Mouse (Mus musculus) testis, postnatal 10 days (tissue): ENCODE data around the gene Caln1.
A peak's percentile ranks its signal among the peaks of the same experiment; 100 is the strongest.
"Not testable (repeated sequence)": the region's sequence is repeated elsewhere in the genome, so short reads cannot be mapped to it uniquely, and the experiment has no call there.

ENCODE experiments used
- DNase-seq: peaks from one replicate; pipeline ENCODE4 v3.0.0; 2021; ENCODE audit warnings: low spot score

Caln1 gene

DNA sequence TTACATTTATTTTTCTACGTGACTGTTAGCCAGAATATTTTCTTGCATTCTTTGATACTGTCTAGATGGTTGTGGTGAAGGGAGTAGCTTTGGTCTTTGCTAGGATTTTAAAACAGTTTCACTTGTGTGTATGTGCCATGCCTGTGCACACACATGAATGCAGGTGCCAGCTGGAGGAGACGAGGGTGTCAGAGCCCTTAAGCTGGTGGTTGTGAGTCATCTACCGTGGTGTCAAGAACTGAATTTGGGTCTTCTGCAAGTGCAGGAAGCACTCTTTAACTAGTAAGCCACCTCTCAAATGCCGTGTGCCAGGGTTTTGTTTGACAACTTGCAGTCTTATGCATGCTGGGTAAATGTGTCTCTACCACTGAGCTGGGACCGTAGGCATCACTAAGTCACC is 178.2 kb downstream of the Caln1 start:
- DNase-seq = no peak

DNA sequence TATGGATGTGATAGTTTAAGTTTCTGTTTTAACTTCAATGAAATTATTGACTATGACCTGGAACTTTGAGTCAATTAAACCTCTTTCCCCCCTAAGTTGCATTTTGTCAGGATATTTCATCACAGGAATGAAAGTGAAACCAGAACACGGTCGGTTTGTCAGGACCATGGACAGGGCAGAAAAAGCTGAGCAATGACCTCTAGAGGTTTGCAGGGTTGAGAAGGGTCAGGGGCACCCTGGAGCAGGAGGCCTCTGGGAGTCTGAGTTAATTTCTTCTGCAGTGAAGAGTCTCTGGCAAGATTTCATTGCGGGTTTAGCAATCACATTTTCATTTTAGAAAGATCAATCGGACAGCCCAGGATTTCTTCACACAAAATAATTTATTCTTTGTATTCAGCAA is 184.7 kb downstream of the Caln1 start:
- DNase-seq = peak; percentile 42

DNA sequence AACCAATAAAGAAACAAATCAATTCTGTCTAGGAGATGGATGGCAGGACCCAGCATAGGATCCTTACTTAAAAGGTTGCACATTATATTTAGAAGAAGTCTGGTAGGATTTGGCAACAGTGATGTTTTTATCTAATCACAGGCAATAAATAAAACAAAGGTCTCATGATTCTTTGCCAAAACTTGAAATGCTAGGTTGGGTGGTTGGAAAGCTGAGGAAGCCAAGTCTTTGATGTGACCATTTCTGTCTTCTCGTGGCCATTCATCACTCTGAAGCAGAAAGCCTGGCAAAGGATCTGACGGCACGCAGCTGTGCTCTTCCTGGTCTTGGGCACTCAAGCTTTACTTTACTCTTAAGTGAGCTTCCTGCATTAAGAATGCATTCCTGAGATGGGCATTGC is 193.9 kb downstream of the Caln1 start:
- no peak for DNase-seq

DNA sequence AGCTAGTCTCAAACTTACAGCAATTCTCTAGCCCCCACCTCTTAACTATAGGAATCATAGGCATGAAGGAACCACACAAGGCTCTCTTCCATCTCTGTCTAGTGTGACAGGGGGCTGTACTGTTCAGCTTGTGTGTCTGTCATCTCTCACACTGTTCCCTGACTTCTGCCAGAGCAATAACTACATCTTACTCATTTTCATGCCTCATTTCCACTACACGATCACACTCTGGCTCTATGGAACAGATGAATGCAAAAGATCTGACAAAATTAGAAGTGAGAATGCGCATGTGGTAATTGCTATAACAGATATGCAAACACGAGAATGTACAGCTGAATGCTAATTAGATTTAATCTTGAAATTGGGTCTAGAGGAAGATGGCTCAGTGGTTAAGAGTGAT is 196.7 kb downstream of the Caln1 start:
- DNase-seq = no peak

DNA sequence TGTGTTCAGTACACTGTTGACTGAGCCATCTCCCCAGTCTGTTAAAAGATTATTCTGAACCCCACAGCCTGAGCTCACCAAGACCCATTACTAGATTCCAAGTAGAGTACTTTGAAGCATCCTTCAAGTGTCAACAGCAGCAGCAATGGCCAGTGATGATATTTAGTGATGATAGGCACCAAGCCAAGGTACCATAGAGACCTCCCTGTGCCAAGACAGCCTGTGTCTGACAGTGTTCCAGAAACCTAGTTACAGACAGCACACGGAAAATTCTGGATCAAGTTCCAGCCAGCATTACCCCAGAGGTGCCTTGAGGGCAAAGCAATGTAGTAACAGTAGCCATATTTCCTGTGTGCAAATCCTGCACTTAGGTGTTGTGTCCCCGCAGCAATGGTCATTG is 208.3 kb downstream of the Caln1 start:
- no peak for DNase-seq

DNA sequence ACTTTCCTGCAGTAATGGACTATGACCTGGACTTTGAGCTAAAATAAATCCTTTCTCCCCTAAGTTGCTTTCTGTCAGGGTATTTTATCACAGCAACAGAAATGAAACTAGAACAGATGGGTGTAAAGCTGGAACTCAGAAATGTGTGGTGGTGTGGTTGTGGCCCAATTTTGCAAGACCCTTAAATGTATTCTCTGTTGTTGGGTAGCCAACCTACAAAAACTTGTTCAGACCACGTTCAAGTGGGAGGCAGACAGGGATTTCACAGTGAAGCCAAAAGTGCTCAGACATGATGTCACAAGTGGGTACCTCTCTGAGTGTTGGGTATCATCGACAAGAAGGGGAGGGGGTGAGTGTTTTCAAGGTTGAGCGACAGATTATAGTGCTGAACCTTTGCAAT is 214.8 kb downstream of the Caln1 start:
- no peak for DNase-seq

DNA sequence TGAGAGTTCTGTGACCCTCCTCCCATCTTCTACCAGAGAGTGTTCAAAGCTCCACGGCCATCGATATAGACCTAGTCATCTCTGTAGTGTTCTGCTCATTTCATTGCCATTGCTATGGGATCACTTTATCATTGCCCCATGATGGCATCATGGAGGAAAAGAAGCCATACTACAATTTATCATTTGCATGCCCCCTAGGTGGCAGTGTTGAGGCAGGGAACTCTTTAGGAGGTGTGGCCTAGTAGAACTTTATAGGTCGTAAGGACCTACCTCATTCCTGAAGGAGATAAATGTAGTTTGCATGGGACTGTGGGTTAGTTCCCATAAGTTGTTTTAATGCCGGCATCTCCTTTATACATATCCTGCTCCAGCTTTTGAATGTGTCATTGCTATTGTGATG is 217.0 kb downstream of the Caln1 start:
- no peak for DNase-seq

DNA sequence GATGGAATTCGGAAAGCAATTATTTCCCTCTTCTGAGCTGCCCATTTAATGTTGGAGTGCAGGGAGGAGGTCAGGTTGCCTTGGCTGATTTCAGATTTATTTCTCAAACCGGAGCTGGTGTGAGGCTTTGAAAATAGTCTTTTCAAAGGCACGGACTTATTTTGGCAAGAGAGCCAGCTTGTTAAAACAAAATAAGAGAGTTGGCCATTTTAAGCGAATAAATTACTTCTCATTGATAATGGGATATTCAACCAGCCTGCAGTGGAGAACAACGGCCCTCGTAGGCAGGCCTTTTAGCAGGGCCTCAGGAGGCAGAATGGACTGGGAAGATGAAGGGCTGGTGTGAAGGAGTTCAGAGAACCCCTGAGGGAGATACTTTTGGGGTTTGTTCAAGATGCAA is 227.3 kb downstream of the Caln1 start:
- no peak for DNase-seq

DNA sequence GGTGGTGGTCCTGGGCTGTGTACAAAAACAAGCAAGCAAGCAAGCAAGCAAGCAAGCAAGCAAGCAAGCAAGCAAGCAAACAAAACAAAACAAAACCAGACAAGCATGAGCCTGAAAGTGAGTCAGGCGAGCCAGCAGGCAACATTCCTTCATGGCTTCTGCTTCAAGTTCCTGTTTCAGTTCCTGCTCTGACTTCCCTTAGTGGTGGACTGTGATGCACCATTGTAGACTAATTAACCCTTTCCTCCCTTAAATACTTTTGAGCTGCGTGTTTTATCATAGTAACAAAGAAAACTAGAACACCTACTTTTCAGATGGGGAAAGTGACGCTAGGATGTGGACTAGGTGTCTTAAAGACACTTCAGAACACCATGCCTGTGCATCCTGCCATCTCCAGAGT is 244.4 kb downstream of the Caln1 start:
- no peak for DNase-seq

DNA sequence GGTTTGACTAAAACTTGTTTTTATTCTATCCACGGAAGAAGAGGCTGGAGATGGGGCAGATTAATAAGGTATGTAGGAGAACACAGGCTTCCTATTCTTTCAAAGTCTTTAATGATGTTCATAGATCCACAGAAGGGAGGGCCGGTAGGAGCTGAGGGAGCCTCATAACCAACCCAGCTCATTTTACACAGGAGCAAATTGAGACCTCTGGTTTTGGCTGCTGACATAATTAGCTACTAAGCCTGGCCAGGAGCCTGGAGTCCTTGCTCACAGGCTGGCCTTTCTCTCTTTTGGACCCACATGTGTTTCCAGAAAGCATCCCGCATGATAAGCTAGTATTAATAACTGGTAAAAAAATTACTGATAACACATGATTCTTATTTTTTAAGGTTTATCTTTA is 245.0 kb downstream of the Caln1 start:
- DNase-seq = no peak

DNA sequence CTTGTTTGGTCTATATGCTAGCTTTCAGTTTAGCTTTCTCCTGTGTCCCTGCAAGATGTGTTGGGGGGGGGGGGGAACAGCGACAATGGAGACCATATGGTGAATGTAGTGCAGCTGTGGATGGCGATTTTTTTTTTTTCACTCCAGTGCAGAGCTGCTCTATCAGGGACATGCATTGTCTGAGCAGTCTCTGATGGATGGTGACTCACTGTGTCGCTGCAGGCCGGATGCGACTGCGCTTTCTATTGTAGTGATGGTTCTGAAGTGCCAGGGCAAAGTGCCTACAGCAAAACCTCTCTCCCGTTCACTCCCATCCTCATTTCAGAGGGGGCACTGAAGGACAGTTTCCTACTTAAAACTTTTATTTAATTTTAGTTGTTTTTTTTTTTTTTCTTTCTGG is 250.8 kb downstream of the Caln1 start:
- no peak for DNase-seq

DNA sequence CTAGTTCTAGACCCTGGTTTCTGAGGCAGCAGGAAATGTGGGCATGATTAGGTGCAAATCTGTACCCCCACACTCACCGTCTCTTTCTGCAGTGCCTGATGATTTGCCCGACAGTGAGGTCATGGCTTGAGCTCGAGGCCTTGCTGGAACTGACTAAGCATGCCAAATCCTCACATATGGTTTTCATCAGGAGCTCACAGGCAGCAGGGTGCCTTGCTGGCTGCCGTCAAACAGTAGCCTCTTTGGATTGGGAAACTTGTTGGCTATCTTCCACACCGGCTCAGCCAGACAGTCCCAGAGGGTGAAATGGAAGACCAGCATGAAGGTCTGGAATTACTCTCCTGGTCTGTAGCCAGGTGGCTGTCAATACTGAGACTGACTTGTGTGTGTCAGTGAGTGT is 254.0 kb downstream of the Caln1 start:
- DNase-seq = no peak

DNA sequence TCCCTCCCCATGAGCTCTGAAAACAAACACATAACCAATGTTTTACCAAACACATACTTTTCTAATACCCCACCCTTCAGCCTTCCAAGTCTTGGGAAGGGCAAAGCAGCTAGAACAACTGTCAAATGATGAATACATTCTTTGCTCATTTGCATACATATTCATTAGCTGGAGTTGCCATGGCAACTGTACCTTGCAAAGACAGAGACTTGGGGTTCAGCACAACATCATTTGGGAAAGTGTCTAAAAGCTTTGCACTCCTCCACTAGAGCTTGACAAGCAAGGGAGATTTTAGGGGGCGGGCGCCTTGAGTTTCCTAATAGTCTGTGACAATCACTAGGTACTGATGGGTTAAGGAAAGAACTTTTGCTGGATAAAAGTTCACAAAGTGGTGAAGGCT is 258.5 kb downstream of the Caln1 start:
- DNase-seq = no peak

DNA sequence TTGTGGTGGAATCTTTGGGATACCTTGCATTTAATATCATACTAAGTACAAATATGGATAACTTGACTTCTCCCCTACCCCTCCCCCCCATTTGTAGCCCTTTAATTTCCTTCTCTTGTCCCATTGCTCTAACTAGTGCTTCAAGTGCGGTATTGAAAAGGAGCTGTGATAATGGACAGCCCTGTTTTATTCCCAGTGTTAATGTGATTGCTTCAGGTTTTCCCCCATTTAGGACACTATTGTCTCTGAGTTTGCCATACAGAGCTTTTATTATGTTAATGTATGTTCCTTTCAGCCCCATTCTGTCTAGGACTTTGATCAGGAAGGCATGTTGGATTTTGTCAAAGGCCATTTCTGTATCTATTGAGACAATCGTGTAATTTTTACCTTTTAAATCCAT is 266.1 kb downstream of the Caln1 start:
- no peak for DNase-seq

DNA sequence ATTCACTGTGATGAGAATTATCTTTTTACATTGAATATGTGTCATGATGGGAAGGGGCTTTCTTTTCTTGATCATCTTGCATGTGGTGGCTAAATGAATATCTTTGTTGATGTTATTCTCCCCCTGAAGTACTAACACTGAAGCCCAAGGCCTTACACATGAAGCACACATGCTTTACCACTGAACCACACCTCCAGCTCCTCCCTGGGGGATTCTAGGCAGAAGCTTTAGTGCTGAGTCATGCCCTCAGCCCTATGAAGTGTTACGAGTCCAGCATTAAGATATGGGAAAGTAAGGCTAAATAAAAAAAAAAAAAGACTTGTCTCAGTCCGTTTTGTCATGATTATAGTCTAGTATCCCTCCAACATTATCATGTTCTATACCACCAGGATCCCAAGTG is 272.6 kb downstream of the Caln1 start:
- DNase-seq = no peak

DNA sequence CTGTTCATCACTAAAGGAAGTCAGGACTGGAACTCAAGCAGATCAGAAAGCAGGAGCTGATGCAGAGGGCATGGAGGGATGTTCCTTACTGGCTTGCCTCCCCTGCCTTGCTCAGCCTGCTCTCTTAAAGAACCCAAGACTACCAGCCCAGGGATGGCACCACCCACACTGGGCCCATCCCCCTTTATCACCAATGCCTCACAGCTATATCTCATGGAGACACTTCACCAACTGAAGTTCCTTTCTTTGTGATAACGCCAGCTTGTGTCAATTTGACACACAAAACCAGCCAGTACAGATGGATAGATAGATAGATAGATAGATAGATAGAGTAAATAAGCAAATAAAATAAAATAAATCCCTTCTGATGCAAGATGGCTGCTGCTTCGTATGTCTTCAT is 276.9 kb downstream of the Caln1 start:
- DNase-seq = not testable (repeated sequence)

DNA sequence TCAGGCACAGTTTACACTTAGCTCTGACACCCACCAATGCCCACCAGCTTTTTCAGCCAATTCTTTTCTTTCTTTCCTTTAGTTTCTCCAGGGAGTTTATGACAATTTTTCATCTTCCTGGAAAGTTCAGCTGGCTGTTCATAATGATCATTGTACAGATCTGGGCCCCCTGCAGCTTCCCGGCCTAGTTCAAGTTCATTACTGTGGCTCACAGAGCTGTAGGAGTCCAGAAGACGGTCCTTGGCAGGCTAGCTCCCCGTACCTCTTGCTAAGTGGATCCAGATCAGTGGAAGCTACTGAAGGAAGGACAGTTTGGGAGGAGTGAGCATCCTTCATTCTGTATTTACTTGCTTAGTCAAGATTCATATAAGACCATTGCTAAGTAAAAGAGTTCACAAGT is 288.9 kb downstream of the Caln1 start:
- no peak for DNase-seq

DNA sequence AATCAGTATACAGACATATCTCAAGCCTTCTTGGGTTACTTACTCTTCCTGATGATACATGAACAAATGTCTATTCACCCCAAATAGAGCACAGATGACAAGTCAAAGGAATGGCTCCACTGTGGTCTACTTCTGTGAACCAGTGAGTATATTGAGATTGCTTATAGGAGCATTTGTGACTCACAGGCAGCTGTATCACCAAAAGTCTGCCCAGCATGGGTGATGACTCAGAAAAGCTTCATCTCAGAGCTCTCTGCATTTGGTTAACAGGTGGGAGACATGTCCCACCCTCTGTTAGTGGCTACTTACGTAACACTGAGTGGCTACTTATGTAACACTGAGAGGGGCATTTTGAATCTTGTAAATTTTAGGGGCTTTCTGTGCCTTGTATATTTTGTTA is 296.8 kb downstream of the Caln1 start:
- no peak for DNase-seq

DNA sequence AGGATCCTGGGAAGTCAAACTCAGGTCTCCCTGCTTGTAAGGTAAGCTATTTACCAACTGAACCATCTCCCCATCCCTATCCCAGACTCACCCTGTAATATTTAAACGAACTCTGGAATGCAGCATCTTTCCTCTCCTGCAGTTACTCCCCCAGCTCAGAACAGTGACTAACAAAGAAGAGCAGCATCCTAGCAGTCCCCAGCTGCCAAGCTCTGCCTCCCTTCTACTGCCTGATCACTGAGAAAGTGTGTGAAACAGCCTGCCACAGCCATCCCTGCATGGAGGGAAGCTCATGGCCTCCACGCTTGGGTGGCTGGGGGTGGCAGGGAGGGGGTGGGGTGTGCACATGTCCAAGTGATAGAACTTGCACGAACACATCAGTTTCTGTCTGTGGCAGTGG is 303.3 kb downstream of the Caln1 start:
- DNase-seq = no peak

DNA sequence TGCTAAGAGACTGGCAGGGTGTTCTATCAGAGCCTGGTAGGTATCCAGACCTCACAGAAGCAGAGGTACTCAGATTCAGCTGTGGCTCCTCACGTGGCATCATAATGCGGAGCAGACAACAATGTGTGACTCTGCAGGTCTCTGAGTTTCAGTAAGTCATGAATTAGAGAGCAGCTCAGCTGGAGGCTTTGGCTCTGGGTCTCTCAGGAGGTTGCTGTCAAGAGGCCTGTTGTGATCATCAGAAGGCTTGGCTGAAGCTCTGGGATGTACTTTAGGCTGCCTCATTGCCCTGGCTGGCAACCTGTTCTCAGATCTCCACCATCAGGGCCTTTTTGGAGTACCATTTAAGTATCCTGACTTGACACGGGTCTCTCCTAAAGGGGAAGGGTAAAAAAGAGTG is 303.8 kb downstream of the Caln1 start:
- DNase-seq = no peak

DNA sequence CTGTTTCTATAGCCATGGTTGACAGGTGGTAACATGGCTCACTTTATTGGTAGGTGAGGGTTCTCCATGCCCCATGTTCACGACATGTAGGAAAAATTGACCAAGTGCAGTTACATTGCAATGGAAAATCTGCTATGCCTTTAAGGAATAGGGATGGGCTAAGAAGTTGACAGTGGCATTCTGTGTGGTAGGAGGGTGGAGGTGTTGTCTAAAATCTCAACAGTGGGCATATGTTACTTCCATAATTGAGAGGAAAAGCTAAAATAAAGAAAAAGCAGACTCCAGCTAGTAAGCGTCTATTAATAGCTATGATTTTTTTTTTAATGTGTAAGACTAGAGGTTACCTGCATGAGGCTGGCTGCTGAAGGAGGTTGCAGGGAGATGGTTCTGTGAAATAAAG is 308.6 kb downstream of the Caln1 start:
- DNase-seq = no peak

DNA sequence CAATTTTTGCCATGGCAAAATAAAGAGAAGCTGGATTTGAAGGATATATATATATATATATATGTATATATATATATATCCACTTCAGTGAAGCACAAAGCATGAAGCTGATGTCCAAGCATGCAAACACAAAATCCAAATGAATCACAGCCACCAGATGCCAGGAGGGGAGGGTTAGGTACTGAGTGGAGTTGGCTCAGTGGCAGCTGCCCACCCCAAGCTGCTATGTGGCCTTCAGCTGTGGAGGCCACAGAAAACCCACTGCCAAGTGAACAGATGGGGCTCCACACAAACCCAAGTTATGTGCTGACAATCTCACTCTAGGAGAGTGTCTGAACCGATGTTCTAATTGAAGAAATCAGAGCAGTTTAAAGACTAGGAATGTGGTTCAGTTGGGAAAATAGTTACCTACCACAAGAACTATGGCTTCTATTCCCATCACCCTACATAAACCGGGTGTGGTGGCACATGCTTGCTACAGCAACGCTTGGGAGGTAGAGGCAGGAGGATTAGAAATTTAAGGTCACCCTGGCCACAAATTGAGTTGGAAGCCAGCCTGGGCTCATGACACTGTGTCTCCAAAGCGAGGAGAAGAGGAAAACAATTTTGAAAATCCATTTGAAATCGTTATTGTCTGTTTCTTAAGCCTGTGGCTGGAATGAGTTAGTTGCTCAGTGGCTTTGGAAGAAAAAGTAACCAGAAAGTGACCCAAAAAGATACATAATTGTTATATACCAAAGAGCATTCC is 316.8 kb downstream of the Caln1 start:
- no peak for DNase-seq

DNA sequence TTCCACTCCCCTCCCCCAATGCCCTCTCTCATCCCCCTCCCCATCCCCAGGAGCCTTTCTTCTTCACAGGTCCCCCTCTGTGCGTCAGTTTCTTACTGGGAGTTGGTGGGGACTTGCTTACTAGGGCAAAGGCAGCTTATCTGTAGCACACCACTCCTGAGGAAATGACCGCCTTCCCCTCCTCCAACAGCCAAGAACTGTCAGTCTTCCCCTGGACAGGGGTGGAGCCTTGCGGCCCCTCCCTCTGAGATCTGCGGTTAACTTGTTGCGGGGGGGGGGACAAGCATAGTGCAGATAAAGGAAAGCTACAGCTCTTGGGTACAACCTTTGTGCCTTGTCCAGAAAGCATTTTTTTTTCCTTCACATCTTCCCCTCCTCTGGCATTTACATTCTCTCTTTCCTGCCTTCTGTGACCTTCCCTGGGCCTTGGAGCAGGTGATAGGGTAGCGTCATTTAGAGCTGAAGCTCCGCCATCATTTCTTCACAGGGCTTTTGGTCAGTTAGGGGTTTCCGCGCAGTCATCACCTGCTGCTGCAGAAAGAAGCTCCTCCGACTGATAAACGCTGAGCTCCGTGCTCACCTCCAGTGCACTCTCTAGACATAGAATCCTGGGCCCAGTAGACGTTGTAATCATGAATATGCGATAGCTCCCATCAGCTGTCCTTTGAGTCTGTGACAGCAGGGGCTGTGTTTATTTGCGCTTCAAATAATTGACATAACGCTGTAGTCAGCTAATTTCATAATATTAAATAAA is 319.3 kb downstream of the Caln1 start:
- DNase-seq = no peak

DNA sequence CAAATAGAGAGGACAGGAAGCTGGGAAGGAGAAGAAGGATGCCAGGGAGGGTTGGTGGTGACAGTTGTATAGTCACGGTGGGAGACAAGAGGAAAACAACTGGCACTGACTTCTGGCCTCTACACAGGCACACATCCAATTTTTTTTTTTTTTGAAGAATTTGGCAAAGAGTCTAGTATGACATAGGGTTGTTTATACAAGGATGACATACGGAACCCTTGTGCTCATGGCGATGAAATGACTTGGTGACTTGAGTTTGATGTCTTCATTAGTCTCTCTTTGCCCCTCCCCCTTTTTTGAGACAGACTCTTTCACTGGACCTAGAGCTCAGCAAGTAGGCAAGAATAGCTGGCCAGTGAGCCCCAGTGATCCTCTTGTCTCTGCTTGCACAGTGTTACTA is 322.1 kb downstream of the Caln1 start:
- no peak for DNase-seq
